Mouse (Mus musculus) forebrain, embryonic 12.5 days (tissue): ENCODE data around the gene Dtx3. TPM values are rescaled to one million over a fixed set of nuclear protein-coding genes. Genes with fewer than 3 reads are reported as not detected.
A peak's percentile ranks its signal among the peaks of the same experiment; 100 is the strongest.
"Not testable (repeated sequence)": the region's sequence is repeated elsewhere in the genome, so short reads cannot be mapped to it uniquely, and the experiment has no call there.

ENCODE experiments used
- ATAC-seq: fragments of 200-750 bp; cut with Nextera tagmentation; 2 replicates; pipeline ENCODE4 v1.8.0; 2017; ENCODE audit warnings: moderate TSS enrichment; ENCODE audit not compliant: low FRiP score
- H3K27ac ChIP-seq: fragments of 300-500 bp; sonication (generic); 2 replicates; pipeline ENCODE4 v1.5.1; 2016; ENCODE audit warnings: mild to moderate bottlenecking
- H3K27me3 ChIP-seq: fragments of 300-500 bp; sonication (generic); 2 replicates; pipeline ENCODE4 v1.6.1; 2016; ENCODE audit warnings: mild to moderate bottlenecking
- H3K36me3 ChIP-seq: fragments of 300-500 bp; sonication (generic); replicated peaks from 2 replicates; pipeline ENCODE4 v1.6.1; 2016; ENCODE audit warnings: mild to moderate bottlenecking
- H3K4me1 ChIP-seq: fragments of 300-500 bp; sonication (generic); 2 replicates; pipeline ENCODE4 v1.6.1; 2016
- H3K4me2 ChIP-seq: fragments of 300-500 bp; sonication (generic); 2 replicates; pipeline ENCODE4 v1.6.1; 2016; ENCODE audit warnings: mild to moderate bottlenecking, moderate library complexity
- H3K4me3 ChIP-seq: fragments of 300-500 bp; sonication (generic); replicated peaks from 2 replicates; pipeline ENCODE4 v1.5.1; 2016; ENCODE audit warnings: mild to moderate bottlenecking
- H3K9ac ChIP-seq: fragments of 300-500 bp; sonication (generic); 2 replicates; pipeline ENCODE4 v1.6.1; 2016; ENCODE audit warnings: mild to moderate bottlenecking
- H3K9me3 ChIP-seq: fragments of 300-500 bp; sonication (generic); 2 replicates; pipeline ENCODE4 v1.6.1; 2016
- WGBS: fragments of 180-500 bp; shearing (Covaris S2); methylation state at CpG from one replicate; pipeline ENCODE4 v1.1.7; 2016; 5-methylcytosine and 5-hydroxymethylcytosine counted together
- polyA plus RNA-seq: library from polyadenylated mRNA; unstranded; fragments of >200 nt; fragmentation: Nextera tagmentation; extraction: Ambion mirVana; gene quantifications from 2 replicates; pipeline ENCODE4 v1.2.1, GENCODE M21; 2016

The Dtx3 gene
- polyA plus RNA-seq, 1 experiment from 2014 or later, result 172 TPM

DNA sequence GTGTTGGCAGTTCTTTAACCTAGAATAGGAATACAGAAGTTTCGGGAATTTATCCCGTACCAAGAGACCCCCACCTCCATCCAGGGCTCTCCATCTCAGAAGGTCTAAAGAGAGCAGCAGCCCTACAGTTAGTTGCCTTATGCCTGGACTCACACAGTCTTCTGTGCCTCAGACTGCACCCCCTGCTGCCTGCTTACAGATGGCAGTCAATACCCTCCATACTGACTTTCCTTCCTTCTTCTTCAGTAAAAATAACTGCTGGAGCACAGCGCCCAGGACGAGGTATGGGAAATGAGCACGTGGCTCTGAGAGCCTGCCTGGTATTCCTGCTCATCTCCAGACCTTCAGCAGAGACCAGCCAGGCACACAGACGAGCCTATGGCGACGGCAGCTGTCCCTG, 4.8 kb upstream of the Dtx3 start:
- peaks cover 67% of the 10 kb centered on the region for H3K36me3 ChIP-seq
- 84% methylated on average over 8 of the region's 8 CpGs for WGBS
- H3K4me2 ChIP-seq, result no peak overlapping the region
- H3K27ac ChIP-seq, result no peak overlapping the region
- ATAC-seq, result no peak
- H3K9ac ChIP-seq, result no peak overlapping the region
- no peaks in the 10 kb centered on the region for H3K27me3 ChIP-seq
- no peak overlapping the region for H3K4me3 ChIP-seq
- no peaks in the 10 kb centered on the region for H3K9me3 ChIP-seq
- H3K4me1 ChIP-seq, result peaks cover 7% of the 10 kb centered on the region

DNA sequence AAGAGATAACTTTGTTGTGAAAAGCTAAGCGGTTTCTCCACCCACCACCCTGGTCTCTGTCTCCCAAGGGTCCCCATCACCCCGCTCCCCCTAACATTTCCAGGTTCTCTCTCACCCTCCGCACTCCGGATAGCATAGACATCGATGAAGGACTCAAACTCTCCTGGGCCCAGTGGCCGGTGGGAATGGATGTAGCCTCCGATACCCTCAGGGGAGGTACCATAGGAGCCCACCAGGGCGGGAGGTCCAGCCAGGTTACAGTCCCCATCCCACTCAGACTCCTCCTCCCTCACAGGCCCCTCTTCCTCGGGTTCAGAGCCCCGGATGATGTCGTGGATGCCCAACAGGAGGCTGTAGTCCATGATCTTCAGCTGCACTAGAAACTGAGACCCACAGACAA, 3.9 kb upstream of the Dtx3 start:
- no peak overlapping the region for H3K4me2 ChIP-seq
- 88% methylated on average over 11 of the region's 11 CpGs for WGBS
- peaks cover 14% of the 10 kb centered on the region for H3K4me1 ChIP-seq
- H3K36me3 ChIP-seq, result peaks cover 59% of the 10 kb centered on the region
- no peaks in the 10 kb centered on the region for H3K9me3 ChIP-seq
- H3K9ac ChIP-seq, result no peak overlapping the region
- ATAC-seq, result no peak
- no peak overlapping the region for H3K27ac ChIP-seq
- no peaks in the 10 kb centered on the region for H3K27me3 ChIP-seq
- no peak overlapping the region for H3K4me3 ChIP-seq

DNA sequence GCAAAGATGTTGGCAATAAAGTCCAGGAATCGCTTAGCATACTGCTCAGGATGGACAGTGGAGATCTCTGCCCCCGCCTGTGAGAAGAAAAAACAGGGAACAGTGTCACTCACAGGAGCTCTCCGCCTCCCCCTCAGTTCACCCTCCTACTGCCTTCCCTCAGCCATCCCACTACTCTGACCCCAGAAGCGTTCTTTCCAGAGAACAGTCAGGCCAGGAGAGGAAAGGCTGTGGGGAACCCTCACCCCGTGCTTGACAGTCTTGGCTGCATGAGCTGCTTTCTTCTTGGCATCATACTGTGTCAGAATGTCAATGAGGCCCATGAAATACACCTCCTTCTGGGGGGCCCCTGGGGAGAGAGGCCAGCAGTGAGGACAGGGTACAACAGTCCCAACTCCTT, 3.5 kb upstream of the Dtx3 start:
- no peaks in the 10 kb centered on the region for H3K27me3 ChIP-seq
- 69% methylated on average over 5 of the region's 5 CpGs for WGBS
- H3K27ac ChIP-seq, result no peak overlapping the region
- H3K4me2 ChIP-seq, result no peak overlapping the region
- H3K9me3 ChIP-seq, result no peaks in the 10 kb centered on the region
- peaks cover 59% of the 10 kb centered on the region for H3K36me3 ChIP-seq
- ATAC-seq, result no peak
- peaks cover 18% of the 10 kb centered on the region for H3K4me1 ChIP-seq
- no peak overlapping the region for H3K9ac ChIP-seq
- H3K4me3 ChIP-seq, result no peak overlapping the region

DNA sequence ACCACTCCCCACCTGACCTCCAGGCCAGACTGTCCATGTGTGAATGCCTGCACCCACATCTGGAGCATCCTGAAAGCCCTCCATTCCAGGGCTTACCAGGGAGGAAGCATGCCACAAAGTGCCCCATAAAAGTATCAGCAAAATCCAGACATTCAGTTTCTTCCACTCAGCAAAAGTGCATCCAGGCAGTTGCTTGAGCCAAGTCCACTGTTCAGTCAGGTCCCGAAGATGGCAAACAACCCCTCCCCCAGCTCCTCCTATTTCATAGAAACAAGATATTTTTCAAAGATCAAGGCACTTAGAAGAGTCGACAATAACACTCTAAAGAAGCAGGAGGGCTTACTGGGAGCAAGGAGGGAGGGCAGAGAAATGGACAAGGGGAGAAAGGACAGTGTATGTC, 3.0 kb upstream of the Dtx3 start:
- Histone ChIP-seq H3K4me3 (no peak overlapping the region), H3K27me3 (no peaks in the 10 kb centered on the region), H3K36me3 (peaks cover 54% of the 10 kb centered on the region), H3K4me2 (no peak overlapping the region), H3K9me3 (no peaks in the 10 kb centered on the region), H3K4me1 (peaks cover 18% of the 10 kb centered on the region), H3K9ac (no peak overlapping the region), H3K27ac (no peak overlapping the region)
- WGBS, result 77% methylated on average over 2 of the region's 2 CpGs
- ATAC-seq, result no peak

DNA sequence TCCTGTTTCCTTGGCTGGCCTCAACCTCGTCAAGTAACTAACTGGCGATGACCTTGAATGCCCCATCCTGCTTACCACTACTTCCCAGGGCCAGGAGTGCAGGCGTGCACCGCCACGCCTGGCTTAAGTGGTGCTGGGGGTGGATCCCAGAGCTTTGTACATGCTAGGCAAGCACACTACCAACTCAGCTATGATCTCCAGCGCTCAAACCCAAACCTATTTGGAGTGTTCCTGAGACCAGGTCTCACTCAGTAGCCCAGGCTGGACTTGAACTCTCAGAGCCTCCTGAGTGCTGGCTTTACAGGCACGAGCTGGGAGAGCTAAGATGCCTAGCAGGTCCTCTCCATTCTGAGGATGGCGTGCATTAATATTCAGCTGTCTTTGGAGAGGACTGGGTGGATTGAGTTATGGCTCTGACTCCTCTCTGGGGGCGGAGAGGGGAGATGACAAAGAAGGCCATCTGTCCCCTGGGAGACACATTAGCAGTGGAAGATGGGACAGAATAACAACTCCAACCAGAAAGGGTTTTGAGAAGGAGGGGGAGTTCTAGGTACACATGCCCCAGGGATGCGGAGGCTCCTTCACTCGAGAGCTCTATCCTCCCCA, 2.1 kb upstream of the Dtx3 start:
- Histone ChIP-seq H3K36me3 (peaks cover 52% of the 10 kb centered on the region), H3K27ac (no peak overlapping the region)
- 91% methylated on average over 11 of the region's 11 CpGs for WGBS

DNA sequence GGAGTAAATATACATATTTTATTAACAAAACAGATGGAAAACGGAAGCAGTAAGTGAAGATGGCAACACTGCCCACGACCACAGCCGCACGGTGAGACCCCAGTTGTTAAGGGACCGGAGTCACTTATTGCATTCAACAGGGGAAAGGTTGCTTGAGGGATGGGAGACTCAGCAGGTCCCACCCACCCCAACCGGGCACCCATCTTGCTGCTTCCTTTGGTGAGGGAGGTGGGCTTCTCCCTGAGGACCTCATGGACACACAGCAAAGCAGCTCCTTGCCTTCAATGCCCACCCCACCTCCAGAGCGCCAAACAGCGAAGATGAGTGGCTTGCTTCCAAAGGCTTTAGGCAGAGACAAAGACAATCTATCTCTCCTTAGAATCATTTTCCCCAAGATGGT, 1.6 kb upstream of the Dtx3 start:
- no peak for ATAC-seq
- Histone ChIP-seq H3K4me2 (no peak overlapping the region), H3K9me3 (no peaks in the 10 kb centered on the region), H3K36me3 (peaks cover 51% of the 10 kb centered on the region), H3K9ac (no peak overlapping the region), H3K27me3 (no peaks in the 10 kb centered on the region), H3K27ac (0 out of 2 replicates have a peak overlapping the region, but pooled peaks have one; percentile 19), H3K4me1 (peaks cover 25% of the 10 kb centered on the region), H3K4me3 (no peak overlapping the region)
- WGBS, result 93% methylated on average over 8 of the region's 8 CpGs

More for the DNA sequence above, 2.1 kb upstream of the Dtx3 start:
- H3K9me3 ChIP-seq, result no peaks in the 10 kb centered on the region
- no peaks in the 10 kb centered on the region for H3K27me3 ChIP-seq
- H3K4me2 ChIP-seq, result no peak overlapping the region
- H3K4me3 ChIP-seq, result no peak overlapping the region
- no peak for ATAC-seq
- peaks cover 24% of the 10 kb centered on the region for H3K4me1 ChIP-seq
- no peak overlapping the region for H3K9ac ChIP-seq

DNA sequence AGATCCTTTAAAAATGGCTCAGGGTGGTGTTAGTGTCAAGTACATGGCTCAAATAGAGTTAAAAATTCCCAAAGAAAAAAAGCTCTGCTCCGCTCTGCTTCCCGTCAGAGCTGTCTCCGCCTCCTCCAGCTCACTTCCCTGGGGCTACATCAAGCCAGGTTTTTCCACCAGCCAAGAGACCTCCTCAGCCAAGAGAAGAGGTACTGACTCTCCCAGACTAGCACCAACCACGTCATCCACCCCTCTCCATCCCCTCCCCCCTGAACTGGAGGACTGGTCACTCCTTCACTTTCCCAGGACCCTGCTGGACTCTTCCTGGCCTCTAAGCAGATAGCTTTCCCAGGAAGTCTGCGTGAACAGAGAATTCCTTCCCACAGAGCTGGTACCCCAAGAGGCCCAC, 864 bp upstream of the Dtx3 start:
- WGBS, result 6% methylated on average over 5 of the region's 5 CpGs
- peaks cover 25% of the 10 kb centered on the region for H3K4me1 ChIP-seq
- H3K36me3 ChIP-seq, result peaks cover 52% of the 10 kb centered on the region
- H3K4me3 ChIP-seq, result peak overlapping the region; percentile 62
- H3K4me2 ChIP-seq, result peak overlapping the region; percentile 86
- no peaks in the 10 kb centered on the region for H3K27me3 ChIP-seq
- no peaks in the 10 kb centered on the region for H3K9me3 ChIP-seq
- peak; percentile 28; the same call in 1 of the 2 replicates for ATAC-seq
- H3K27ac ChIP-seq, result peak overlapping the region; percentile 83
- H3K9ac ChIP-seq, result peak overlapping the region; percentile 85

DNA sequence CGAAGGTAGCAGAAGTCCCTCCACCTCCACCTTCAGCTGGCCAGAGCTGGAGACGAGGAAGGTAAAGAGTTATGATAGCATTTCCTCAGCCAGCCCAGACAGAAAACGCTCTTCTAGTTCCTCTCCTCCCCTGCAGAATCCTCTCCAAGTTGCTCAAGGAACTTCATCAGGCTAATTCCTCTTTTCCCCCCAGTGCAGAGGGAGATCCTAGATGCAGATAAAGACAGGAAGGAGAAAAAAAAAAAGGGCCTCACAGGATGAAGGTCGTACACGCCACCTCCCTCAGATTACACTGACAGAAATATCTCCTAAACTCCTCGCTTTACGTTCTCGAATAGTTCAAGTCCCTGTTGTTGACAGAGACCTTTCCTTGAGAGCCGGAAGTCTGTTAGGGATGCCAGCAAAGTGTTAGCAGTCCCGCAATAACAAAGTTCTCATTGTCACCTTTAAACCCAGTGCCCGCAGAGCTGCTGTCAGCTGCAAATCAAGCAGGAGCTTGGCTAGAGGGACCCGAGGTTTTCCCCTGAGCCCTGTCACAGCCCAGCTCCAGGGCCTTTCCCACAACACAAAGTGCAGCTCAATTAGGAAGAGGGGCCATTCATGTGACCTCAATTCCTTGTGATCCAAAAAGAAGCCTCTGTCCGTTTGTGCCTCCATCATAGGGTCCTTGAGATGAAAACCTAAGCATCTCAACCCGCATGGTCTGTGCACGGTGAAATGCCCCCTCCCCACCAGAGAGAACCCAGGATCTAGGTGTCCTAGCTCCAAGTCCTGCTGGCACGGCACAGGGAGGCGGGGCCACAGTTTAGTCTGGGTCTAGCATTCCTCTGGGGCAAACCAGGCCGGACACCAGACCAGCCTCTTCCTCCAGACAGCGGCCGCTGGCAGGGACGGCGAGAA, 850 bp downstream of the Dtx3 start:
- peak overlapping the region; percentile 86 for H3K4me2 ChIP-seq
- peak overlapping the region; percentile 62 for H3K4me3 ChIP-seq
- WGBS, result 22% methylated on average over 22 of the region's 22 CpGs
- no peaks in the 10 kb centered on the region for H3K27me3 ChIP-seq
- peak overlapping the region; percentile 85 for H3K9ac ChIP-seq
- no peaks in the 10 kb centered on the region for H3K9me3 ChIP-seq
- peaks cover 37% of the 10 kb centered on the region for H3K4me1 ChIP-seq
- H3K36me3 ChIP-seq, result peaks cover 45% of the 10 kb centered on the region
- H3K27ac ChIP-seq, result peak overlapping the region; percentile 83
- ATAC-seq, result peak; percentile 59

DNA sequence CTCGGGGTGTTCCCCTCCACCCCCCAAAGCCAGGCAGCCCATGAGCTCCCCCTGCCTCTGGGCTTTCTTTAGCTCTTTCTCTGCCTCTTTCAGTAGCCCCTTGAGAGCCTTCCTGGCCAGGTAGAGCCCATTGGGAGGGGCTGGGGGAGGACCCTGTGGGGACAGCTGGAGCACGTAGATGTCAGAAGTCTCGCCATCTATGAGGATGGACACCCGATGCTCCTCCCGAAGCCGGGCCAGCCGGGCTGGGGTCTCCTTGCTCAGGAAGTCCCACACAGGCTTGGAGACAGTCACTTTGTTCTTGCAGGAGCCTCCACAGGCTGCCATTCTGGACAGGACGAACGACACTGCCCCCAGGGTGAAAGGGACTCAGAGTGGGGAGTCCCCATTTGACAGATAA, 2.5 kb downstream of the Dtx3 start:
- 79% methylated on average over 9 of the region's 9 CpGs for WGBS

DNA sequence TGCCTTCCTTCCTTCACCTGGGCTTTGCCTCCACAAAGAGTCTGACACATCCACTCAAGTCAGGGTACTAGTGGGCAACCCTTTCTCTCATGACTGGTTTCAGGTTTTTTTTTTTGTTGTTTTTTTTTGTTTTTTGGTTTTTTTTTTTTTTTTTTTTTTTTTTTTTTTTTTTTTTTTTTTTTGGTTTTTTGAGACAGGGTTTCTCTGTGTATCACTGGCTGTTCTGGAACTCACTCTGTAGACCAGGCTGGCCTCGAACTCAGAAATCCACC, 3.5 kb downstream of the Dtx3 start:
- not testable (repeated sequence) for H3K4me3 ChIP-seq, H3K27ac ChIP-seq, H3K27me3 ChIP-seq, H3K4me2 ChIP-seq, H3K9me3 ChIP-seq, H3K9ac ChIP-seq, ATAC-seq
- H3K4me1 ChIP-seq, result peaks cover 61% of the 10 kb centered on the region
- peaks cover 22% of the 10 kb centered on the region for H3K36me3 ChIP-seq
- 81% methylated on average over 1 of the region's 1 CpGs for WGBS

More for the DNA sequence above, 2.5 kb downstream of the Dtx3 start:
- H3K27me3 ChIP-seq, result no peaks in the 10 kb centered on the region
- no peak overlapping the region; the same call in 1 of the 2 replicates for H3K9ac ChIP-seq
- H3K4me1 ChIP-seq, result peaks cover 51% of the 10 kb centered on the region
- no peak overlapping the region for H3K4me2 ChIP-seq
- ATAC-seq, result no peak
- no peaks in the 10 kb centered on the region for H3K9me3 ChIP-seq
- no peak overlapping the region for H3K27ac ChIP-seq
- H3K4me3 ChIP-seq, result no peak overlapping the region
- peaks cover 28% of the 10 kb centered on the region for H3K36me3 ChIP-seq

DNA sequence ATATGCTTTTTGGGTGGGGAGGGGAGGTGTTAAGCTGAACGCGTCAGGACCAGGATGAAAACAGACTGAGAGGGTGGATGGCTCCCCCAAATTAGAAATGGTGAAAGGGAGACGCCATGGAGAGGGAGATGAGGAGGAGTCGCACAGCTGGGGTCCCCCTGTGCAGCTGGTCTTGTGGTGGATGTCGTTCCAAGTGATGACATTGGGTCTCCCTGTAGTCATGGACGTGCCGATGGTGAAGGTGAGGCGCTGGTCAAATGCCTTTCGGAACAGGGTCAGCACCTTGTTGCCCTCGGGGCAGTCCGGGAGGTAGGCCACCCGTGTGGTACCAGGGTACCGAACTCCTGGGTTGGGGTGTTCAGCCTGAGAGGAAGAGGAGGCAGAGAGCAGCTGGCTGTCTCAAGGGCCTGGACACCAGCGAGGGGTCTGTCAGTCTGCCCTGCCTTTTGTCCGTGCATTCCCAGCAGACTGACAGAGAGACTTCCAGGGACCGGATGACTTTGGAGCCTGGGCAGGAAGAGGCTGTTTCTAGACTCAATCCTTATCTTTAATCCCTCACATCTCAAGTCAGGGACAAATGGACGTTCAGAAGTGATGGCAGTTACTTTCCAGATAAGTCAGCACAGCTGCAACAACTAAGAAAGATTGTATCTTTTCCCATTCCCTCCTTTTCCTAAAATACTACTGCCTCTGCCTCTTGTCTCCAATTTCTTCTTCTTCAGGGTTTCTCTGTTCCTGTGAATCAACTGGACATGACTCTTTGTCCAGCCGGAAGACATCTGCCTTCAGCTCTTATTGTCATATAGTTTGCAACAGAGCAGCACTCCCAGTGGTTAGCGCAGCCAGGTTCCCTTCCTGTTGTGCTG, 4.1 kb downstream of the Dtx3 start:
- Histone ChIP-seq H3K9ac (no peak overlapping the region), H3K27ac (0 out of 2 replicates have a peak overlapping the region, but pooled peaks have one; percentile 88), H3K4me3 (no peak overlapping the region), H3K27me3 (no peaks in the 10 kb centered on the region), H3K4me1 (peaks cover 59% of the 10 kb centered on the region), H3K36me3 (peaks cover 26% of the 10 kb centered on the region), H3K9me3 (0 out of 2 replicates have a peak, but pooled peaks cover 3% of the 10 kb centered on the region), H3K4me2 (no peak overlapping the region)
- WGBS, result 81% methylated on average over 19 of the region's 19 CpGs
- no peak for ATAC-seq
